Mouse (Mus musculus) adipocyte (in vitro differentiated cells): Measurements from ENCODE around the gene Doc2a.

Experiments used
- DNase-seq: peaks from one replicate; pipeline ENCODE4 v3.0.0-alpha.2; 2016; ENCODE audit warnings: low spot score

The Doc2a gene

DNA sequence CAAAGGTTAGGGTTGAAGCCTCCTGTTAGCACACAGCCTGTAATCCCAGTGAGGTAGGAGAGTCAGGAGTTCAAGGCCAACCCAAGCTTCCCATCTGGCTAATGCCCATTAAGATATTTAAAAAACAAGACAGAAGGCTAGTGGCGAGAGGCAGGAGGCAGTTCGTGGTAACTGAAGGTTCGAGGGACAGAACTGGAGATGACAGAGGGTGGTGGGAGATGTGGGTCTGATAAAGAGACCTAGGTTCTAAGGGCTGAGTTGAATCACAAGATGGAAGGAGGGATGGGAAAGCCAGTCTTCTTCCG is at the start of gene Doc2a:
Gene Doc2a, plus strand, starts transcription at position 301 of the 305 bp plus-strand sequence.
- no peak for DNase-seq

DNA sequence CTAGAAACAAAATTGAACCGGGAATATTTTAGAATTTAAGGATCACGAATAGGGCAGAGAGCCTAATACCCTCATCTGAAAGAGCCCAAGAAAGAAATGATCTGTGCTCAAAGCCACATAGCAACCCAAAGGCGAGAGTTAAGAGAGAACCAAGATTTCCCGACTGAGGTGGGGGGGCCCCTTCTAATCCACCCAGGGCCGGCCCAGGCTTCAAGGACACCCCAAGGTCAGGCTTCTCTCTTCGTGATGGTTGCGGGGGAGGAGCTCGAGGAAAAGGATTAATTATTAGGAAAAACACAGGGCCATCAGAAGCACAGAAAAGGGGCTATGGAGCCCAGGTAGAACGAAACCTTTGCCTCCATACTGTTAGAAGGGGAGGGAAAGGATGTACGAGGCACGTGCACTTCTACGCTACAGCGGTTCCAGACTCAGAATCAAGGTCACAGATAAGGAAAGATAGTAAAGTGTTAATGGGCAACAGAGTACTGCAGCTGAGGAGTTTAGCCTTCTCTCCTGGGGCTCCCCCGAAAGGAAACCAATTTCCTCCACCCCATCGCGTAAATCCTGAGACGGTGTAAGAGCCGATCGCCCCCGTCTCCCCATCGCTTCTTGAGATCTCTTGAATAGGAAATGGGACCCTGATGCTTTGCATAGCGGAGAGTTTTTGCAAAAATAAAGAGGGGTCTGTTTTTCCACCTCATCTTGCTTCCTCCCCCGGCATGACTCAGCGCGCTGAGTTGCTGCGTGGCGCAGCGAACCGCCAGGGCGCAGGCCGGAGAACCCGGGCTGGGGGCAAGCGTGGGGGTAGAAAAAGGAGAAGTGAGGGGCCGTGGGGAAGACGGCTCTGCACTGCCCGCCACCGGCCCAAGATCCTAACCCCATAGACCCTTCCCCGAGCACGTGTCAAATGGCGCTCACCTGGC is 48.8 kb upstream of the Doc2a start:
- no peak for DNase-seq

DNA sequence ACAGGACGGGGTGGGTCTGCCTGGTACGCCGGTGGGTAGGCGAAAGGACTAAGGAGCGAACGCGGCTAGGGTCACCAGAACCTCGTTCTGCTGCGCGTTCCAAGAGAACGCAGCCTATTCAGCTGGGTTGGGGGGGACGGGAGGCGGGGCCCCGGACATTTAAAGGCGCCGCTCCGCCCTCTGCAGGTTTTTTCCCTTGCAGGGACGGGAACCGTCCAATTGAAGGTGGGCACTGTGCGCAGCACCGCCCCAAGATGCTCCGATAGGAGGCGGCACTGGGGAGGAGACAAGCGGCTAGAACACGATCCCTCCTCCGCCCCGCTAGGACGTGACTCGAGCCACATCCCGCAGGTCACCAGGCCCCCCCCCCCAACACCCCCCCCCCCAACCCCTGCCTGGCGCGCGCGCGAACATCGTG is 48.2 kb upstream of the Doc2a start:
- DNase-seq = peak; percentile 94

DNA sequence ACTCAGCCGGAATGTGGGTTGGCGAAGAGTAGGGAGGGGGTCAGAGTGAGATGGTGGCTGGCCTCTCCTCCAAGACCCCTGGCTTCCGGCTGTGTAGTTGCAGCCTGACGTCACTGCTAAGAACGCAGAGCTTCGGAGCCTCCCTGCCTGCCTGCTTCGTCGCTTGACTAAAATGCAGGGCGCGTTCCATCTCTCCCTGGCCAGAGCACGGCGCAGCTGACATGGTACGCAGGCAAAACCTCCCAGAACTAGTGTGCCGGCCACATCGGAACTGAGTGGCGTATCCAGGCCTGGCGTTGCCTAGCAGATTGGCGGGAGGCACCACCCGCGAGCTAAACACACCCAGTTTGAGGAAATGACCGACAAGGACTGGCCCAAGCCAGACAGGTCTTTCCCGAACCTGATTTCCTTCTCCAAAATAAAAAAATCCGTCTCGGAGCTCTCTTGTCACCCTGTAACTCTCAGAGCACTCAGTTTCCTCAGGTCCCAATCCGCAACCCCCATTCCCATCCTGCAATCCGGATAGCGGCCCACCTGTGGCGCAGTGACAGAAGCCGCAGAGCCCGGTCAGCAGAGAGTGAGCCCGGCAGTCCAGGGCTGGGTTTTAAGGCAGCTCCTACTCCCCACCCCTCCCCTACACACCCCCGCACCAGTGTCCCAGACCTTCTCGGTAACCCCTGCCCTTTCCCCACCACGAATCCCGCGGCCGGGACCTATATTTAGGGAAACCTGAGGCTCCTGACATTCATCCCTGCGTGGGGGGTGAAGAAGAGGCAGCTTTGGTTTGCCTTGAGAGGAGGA is 47.5 kb upstream of the Doc2a start:
- no peak for DNase-seq

DNA sequence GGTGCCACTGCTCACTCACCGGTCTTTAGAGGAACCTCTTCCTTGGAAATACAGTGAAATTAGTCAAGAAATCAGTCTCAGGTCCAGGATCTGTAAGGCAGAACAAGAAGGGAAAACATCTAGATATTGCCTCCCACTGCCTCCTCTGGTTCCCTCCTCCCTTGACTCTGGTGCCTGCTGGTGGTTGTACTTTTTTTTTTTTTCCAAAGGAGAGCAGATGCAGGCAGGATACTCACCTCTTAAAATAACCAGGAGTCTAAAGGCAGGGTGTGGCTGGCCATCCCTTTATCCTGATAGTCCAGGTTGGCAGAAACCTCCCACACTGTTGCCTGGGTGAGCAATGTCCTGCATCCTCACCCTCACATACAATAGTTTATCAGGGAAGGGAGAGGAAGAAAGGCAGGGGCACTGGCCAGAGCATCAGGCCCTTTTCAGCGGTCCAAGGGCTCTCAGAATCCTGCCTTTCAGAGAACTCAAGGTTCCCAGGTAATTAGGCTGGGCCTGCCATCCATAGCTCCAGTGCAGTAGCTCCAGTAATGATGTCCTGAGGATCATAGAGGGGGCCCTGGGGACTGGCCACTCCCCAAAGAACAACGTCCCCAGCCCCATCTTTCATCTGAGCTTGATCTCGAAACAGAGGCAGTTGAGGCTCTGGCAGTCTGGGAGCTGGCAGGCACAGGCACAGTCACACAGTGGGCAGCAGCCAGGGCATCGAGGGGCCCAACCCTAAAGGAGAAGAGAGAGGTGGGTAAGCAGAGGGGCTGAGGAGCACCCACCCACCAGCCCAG is 46.8 kb upstream of the Doc2a start:
- DNase-seq = no peak

DNA sequence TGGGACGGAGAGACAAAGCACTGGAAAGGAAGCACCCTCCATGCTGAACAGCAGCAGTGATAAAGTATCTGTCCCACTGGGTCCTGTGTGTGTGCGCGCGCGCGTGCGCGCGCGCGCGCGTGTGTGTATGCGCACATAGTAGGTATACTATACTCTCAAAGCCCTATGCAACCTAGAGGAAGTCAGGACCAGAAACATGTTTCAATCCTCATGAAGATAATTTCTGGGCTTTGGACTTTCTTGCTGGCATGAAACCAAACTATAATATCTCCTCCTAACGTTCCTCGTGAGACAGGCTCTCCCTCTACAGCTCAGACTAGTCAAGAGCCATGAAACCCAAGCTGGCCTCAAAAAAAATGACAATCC is 46.2 kb upstream of the Doc2a start:
- no peak for DNase-seq

DNA sequence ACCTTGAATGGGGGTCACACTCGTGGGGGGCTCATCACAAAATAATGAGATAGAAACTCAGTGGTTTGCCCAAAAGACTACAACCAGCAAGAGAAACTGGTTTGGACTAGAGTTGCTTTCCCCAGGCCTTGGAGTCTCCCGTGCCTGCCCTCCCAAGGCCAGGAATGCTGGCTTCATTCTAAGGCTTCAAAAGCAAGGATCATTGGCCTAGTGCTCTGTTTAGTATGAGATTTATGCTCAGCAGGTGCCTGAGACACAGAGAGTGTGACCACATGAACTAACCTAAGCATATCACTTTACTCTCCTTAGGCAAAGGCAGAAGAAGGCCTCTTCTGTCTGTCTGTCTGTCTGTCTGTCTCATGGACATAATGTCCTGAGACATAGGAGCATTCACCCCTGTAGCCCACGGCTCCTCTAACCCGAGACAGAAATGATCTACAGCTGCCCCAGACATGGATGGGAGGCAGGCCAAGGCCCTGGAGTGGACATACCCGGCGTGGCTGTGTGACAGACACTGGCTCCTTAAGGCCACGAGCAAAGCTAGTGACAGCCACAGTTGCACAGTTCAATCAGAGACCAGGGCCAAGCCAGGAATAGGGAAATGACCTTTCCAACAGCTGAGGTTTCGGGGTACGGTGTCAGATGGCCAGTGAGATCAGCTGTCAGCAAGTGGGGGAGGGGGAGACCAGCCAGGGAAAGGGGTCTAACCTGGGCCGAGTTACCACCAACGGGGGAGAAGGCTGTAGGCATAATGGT is 44.9 kb upstream of the Doc2a start:
- DNase-seq = no peak

DNA sequence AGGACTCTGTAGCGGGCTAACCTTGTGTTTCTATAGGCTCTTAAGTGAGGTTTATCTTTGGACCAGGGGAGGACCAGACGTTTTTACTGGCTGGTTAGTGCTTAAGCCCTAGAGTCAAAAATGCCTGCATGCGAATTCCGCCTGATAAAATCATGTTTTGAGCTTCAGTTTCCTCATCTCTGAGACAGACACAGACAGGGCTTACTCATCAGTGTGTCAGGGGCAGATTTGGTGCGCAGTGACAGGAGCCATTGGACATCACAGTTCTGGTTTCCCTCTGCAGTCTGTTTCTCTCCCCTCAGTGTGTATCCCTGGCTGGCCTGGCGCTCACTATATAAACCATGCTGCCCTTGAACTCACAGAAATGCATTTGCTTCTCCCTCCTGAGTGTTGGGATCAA is 44.0 kb upstream of the Doc2a start:
- no peak for DNase-seq

DNA sequence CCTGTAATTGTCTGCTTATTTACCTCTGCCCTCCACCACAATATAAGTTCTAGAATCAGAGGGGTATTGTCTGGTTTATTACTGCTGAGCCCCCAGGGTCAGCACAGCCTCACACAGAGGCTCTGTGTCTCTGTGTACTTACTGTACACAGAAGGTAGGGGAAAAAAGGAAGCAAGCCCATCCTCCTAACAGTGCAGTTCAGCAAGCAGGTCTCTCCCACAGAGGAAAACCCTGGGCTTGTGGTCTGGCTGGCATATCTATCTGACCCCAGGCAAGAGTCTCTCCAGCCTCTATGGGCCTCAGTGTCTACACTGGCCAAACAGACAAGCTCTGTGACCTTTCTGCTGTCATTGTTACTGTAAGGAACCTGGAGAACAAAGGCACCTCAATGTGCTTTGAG is 43.5 kb upstream of the Doc2a start:
- no peak for DNase-seq

DNA sequence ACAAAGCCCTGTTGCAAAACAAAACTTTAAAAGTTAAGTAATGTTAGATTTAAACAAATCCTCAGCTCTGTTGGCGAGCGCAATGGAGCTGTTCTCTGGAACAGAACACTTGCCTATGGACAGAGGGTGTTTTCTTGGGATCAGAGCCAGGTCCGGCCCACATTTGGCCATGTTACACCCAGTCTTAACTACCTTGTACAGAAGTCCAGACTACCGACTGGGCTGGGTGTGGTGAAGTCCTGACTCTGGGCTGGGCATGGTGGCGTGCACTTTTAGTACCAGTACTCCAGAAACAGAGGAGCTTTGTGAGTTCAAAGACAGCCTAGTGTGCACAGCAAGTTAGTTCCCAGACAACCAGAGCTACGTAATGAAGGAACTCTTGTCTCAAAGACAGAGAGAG is 40.3 kb upstream of the Doc2a start:
- peak; percentile 78 for DNase-seq

DNA sequence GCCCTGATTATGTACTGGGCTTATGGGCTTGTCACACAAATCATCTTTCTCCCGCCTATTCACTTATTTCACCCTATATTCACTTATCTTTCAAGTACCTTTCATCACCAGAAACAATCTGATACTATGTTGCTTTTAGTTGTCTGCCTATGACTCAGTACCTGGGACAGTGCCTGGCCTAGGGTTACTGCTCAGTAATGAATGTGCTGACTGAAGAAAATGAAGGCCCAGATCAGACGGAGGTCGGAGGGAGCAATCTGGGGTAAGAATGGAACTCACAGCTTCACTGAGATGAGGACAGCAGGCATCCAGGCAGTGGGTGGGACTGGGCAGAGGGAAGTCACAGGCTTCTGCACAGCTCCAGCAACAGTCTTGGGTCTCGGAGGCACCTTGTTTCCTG is 39.8 kb upstream of the Doc2a start:
- DNase-seq = peak; percentile 51

DNA sequence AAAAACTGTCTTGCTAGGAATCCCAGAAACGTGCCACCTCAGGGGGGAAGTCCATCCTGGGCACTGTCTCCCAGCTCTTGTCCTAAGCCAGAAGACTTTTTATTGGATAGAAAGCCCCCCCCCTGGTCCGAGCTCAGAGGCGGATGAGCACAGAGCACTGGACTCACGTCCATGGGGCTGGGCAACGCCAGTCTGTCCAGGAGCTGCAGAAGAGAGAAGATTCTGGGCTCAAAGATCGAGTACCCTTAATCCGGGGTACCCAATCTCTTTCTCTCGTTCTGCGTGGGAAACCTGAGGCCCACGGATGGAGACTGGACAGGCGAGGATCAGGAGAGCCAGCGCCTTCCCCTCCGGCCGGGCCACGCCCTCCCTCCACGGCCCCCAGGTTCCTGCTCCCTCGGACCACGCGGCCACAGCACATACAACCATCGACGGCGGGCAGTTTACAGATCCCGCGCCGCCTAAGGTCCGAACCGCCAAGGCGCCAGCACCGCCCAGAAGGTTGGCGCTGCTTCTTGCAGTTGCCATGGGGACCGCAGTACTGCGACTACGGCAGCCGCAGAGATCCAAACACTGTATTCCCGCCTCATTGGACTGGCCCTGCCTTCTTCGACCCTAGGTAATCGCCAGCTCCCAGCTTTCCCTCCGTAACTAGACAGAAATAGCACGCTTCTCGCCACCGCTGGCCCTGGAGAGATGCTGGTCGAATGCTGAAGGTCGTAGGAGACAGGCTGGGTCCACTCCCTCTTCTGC is 38.3 kb upstream of the Doc2a start:
- DNase-seq = peak; percentile 65

DNA sequence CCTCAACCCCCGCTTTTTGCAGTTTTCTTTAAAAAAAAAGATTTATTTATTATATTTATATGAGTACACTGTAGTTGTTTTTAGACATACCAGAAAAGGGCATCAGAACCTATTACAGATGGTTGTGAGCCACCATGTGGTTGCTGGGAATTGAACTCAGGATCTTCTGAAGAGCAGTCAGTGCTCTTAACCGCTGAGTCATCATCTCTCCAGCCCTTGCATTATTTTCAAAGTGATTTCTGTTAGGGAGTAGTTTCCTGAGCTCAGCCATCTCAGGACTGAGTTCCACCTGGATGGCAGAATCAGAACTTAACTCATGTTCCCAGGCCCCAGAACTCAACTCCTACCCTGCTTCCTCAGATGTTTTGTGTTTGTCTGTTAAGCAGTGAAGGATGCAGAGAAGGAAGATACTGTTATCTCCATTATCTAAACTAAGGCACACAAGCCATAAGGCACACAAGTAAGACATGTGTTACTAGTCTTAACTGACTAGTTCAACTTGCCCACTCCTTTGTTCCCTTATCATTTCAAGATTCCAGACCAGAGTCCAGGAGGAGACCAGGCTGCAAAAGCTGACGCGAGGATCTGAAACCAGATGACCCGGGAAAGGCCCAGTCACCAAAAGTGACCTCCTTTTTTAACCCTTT is 37.4 kb upstream of the Doc2a start:
- no peak for DNase-seq

DNA sequence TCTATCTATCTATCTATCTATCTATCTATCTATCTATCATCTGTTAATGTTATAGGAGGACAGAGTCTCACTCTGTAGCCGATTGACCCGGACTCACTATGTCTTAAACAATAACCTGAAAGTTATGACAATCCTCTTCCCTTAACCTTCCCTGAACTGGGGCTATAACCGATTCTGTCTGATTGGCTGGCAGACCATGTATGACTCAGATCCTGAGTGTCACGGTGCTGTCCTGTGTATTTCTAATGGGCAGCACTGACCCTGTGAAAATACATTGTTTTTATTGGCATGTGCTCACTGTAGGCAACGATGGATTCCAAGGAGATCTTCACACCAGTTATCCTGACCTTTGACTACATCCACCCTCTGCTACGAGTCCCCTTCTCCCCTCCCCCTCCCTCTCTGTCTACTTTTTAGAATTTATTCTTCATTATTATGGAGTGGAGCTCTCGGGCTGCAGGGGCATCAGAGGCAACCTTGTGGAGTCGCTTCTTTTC is 31.4 kb upstream of the Doc2a start:
- DNase-seq = peak; percentile 51

DNA sequence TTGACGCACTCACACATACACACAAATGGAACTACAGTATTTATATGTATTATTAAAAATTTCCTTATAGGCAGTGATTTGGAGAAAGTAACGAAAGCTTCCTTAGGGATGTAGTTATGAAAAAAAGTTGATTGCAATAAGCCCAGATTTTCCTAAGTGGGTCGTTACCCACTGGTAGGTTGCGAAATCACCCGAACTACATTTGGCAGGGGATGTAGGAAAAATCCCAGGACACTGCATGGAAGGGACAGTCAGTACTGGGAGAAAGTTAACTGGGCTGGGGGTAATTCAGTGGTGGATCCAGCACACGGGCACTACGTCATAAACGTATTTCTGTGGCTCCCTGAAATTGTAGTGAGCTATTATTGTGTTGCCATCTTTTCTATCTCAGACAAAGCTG is 30.7 kb upstream of the Doc2a start:
- DNase-seq = peak; percentile 80

DNA sequence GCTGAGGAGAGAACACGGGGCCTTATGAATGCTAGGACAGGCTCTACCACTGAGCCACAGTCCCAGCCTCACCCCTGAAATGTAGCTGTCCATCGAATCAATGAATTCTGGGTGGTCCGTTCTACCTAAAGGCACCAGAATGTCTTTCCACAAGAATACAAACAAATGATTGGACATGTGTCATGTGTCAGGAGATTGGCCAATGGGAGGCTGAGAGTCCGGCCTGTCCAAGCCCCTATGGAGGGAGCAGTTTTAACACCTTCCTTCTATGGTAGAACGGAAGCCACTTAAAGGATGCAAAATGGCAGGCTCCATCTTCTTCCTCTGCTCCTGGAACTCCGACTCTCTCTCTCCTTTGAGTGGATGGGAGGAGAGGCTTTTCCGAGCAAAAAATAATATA is 29.6 kb upstream of the Doc2a start:
- no peak for DNase-seq

DNA sequence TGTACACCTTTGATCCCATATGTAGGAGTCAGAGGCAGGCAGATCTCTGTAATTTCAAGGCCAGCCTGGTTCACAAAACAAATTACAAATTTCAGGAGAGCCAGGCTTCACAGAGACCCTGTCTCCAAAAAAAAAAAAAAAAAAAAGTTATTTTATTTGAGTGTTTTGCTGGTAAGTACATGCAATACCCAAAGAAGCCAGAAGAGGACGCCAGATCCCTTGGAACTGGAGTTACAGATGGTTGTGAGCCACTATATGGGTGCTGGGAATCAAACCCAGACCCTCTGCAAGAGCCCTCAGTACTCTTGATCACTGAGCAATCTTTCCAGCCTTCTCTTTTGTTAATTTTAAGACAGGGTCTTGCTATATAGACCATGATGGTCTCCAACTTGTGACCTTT is 28.4 kb upstream of the Doc2a start:
- DNase-seq = no peak

DNA sequence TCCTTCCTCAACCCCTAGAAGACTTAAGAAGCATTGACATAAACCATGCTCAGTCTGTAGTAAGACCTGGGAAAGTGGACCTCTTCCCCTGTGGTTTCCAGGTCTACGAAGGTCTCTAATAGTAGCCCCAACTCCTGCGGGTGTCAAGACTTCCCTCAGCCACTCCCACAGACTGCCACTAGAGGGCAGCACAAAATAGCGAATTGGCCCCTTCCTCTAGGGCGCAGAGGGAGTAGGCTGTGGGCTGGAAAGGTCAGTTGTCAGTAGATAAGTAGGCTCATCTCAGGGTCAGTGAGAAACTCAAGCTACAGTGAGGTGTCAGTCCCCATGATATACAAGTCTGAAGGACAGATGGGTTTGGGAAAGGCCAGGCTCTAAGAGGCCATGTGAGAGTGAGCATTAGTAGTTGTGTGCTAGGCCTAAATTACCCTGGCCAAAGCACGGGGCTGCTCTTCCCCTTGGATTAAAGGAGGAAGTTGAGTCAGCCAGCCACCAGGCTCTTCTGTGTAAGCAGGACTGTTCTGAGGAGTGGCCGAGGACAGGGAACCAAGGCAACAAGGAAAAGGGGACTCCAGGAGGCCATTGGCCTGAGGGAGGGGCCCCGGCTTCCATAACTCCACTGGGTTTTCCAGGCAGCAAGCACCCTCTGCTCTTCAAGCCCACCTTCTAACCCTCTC is 25.2 kb upstream of the Doc2a start:
- peak; percentile 81 for DNase-seq

DNA sequence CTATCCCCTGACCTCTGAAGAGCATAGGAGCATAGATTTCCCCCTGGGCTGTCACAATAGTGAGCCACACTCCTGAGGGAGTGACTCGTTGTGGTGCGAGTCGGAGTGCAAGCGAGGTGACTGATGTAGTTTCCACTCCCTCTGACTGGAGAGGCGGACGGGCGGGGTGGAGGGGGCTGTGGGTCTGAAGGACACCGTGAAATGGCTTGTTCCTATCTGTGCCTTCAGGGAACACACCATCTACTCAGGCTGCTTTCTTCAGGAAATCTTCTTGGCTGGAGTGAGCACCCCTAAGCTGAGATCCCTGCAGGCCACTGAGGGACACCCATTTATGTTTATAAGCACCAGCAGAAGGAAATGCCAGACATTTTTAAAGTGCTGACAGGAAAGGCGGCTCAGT is 24.5 kb upstream of the Doc2a start:
- no peak for DNase-seq

DNA sequence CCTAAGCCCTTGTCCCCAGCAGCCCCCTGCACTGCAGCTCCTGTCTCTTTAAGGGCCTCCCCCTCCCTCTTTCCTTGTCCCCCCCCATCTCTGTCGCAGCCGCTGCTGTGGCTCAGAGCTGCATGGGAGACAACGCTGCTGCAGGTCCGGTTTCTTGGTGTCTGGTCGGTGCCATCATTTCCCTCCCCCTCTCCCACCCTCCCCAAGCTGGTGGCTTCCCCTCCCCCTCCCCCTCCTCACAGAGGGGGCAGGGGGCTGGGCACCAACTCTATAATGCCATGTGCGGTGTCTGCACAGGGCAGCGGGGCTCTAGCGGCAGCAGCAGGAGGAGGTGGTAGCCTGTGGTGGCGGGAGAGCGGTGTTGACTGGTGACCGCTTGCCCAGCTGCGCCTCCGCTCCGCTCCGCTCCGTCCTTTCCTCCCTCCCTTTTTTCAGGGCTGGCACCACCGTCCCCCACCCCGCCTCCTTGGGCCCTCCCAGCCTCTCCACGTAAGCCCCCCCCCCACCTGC is 24.0 kb upstream of the Doc2a start:
- no peak for DNase-seq
